Mouse (Mus musculus): ENCODE measurements around the gene Wnk3. TPM values are rescaled to one million over a fixed set of nuclear protein-coding genes. Genes with fewer than 3 reads are reported as not detected.
"Not testable (repeated sequence)": the region's sequence is repeated elsewhere in the genome, so short reads cannot be mapped to it uniquely, and the experiment has no call there.

Wnk3 gene
- 2.2 and 3.4 TPM in 2 replicates for polyA plus RNA-seq (2016; fragmentation: Nextera tagmentation; extraction: Ambion mirVana)

- H3K27ac ChIP-seq: no peak within 1 kb of the TSS
- H3K27me3 ChIP-seq (ENCODE audit: insufficient read depth, poor library complexity, severe bottlenecking): no peaks in the 10 kb centered on the region
- H3K4me1 ChIP-seq: no peaks in the 10 kb centered on the region
- 86% methylated on average over 2 of the region's 2 CpGs for WGBS
- DNase-seq (ENCODE audit: low spot score): no peak
- no peaks in the 10 kb centered on the region for H3K9me3 ChIP-seq
- no peaks in the 10 kb centered on the region for H3K36me3 ChIP-seq
- no peak within 1 kb of the TSS for H3K4me3 ChIP-seq
Observed at GRCm38 (mm10) chrX:151197778-151198177, at the start of gene Wnk3. Wnk3 (plus strand) TSS chrX:151198078.

- Histone ChIP-seq H3K27me3 (ENCODE audit: insufficient read depth, poor library complexity, severe bottlenecking) (no peaks in the 10 kb centered on the region), H3K4me3 (no peak overlapping the region), H3K27ac (no peak overlapping the region), H3K4me1 (no peaks in the 10 kb centered on the region), H3K36me3 (no peaks in the 10 kb centered on the region), H3K9me3 (no peaks in the 10 kb centered on the region)
- DNase-seq (ENCODE audit: low spot score): no peak
- WGBS: 46% methylated on average over 6 of the region's 6 CpGs
Observed at GRCm38 (mm10) chrX:151158414-151158813, 39.5 kb upstream of the Wnk3 start.

- Histone ChIP-seq H3K27me3 (ENCODE audit: insufficient read depth, poor library complexity, severe bottlenecking) (peaks cover 5% of the 10 kb centered on the region; the same call in 1 of the 2 replicates), H3K4me1 (no peaks in the 10 kb centered on the region), H3K9me3 (no peaks in the 10 kb centered on the region), H3K4me3 (peak overlapping the region; percentile 59), H3K27ac (peak overlapping the region; percentile 81), H3K36me3 (no peaks in the 10 kb centered on the region)
- 23% methylated on average over 24 of the region's 25 CpGs for WGBS
- peak; percentile 83 for DNase-seq (ENCODE audit: low spot score)
Observed at GRCm38 (mm10) chrX:151168438-151169131, 29.3 kb upstream of the Wnk3 start.

GRCm38 (mm10) chrX:151169261-151169961 is 28.5 kb upstream of the Wnk3 start:
- WGBS: 12% methylated on average over 47 of the region's 58 CpGs
- Histone ChIP-seq H3K27ac (peak overlapping the region; percentile 81), H3K4me1 (no peaks in the 10 kb centered on the region), H3K27me3 (ENCODE audit: insufficient read depth, poor library complexity, severe bottlenecking) (peaks cover 5% of the 10 kb centered on the region; the same call in 1 of the 2 replicates), H3K9me3 (no peaks in the 10 kb centered on the region), H3K36me3 (no peaks in the 10 kb centered on the region), H3K4me3 (peak overlapping the region; percentile 59)
- DNase-seq (ENCODE audit: low spot score): peak; percentile 85

GRCm38 (mm10) chrX:151173134-151173533 is 24.7 kb upstream of the Wnk3 start:
- H3K27me3 ChIP-seq (ENCODE audit: insufficient read depth, poor library complexity, severe bottlenecking); H3K4me3 ChIP-seq; H3K4me1 ChIP-seq; H3K27ac ChIP-seq; DNase-seq (ENCODE audit: low spot score); H3K36me3 ChIP-seq; H3K9me3 ChIP-seq: not testable (repeated sequence)
- WGBS: 56% methylated on average over 3 of the region's 3 CpGs

- Histone ChIP-seq H3K36me3 (no peaks in the 10 kb centered on the region), H3K27ac (no peak overlapping the region), H3K4me3 (no peak overlapping the region), H3K27me3 (ENCODE audit: insufficient read depth, poor library complexity, severe bottlenecking) (no peaks in the 10 kb centered on the region), H3K4me1 (no peaks in the 10 kb centered on the region), H3K9me3 (no peaks in the 10 kb centered on the region)
- no peak for DNase-seq (ENCODE audit: low spot score)
Observed at GRCm38 (mm10) chrX:151298329-151298728, 100.5 kb downstream of the Wnk3 start.

- 73% methylated on average over 4 of the region's 4 CpGs for WGBS
- no peaks in the 10 kb centered on the region for H3K27me3 ChIP-seq (ENCODE audit: insufficient read depth, poor library complexity, severe bottlenecking)
- H3K36me3 ChIP-seq: no peaks in the 10 kb centered on the region
- H3K4me3 ChIP-seq: no peak overlapping the region
- no peak for DNase-seq (ENCODE audit: low spot score)
- H3K9me3 ChIP-seq: no peaks in the 10 kb centered on the region
- H3K4me1 ChIP-seq: no peaks in the 10 kb centered on the region
- no peak overlapping the region for H3K27ac ChIP-seq
Observed at GRCm38 (mm10) chrX:151313732-151314131, 115.9 kb downstream of the Wnk3 start.

GRCm38 (mm10) chrX:151333615-151334014 is 135.7 kb downstream of the Wnk3 start:
- no peak for DNase-seq (ENCODE audit: low spot score)
- Histone ChIP-seq H3K4me1 (no peaks in the 10 kb centered on the region), H3K27me3 (ENCODE audit: insufficient read depth, poor library complexity, severe bottlenecking) (no peaks in the 10 kb centered on the region), H3K27ac (no peak overlapping the region), H3K9me3 (no peaks in the 10 kb centered on the region), H3K36me3 (no peaks in the 10 kb centered on the region), H3K4me3 (no peak overlapping the region)
- WGBS: 70% methylated on average over 2 of the region's 2 CpGs

GRCm38 (mm10) chrX:151337804-151338203 is 139.9 kb downstream of the Wnk3 start:
- 69% methylated on average over 4 of the region's 4 CpGs for WGBS
- Histone ChIP-seq H3K4me3 (no peak overlapping the region), H3K9me3 (no peaks in the 10 kb centered on the region), H3K27ac (no peak overlapping the region), H3K27me3 (ENCODE audit: insufficient read depth, poor library complexity, severe bottlenecking) (no peaks in the 10 kb centered on the region; the same call in 1 of the 2 replicates), H3K36me3 (no peaks in the 10 kb centered on the region), H3K4me1 (no peaks in the 10 kb centered on the region)
- DNase-seq (ENCODE audit: low spot score): peak; percentile 76

- Histone ChIP-seq H3K36me3 (no peaks in the 10 kb centered on the region), H3K4me1 (no peaks in the 10 kb centered on the region), H3K9me3 (no peaks in the 10 kb centered on the region), H3K27me3 (ENCODE audit: insufficient read depth, poor library complexity, severe bottlenecking) (peaks cover 15% of the 10 kb centered on the region), H3K4me3 (peak within 1 kb of the TSS; percentile 71), H3K27ac (peak within 1 kb of the TSS; percentile 84)
- 16% methylated on average over 53 of the region's 56 CpGs for WGBS
- peak; percentile 90 for DNase-seq (ENCODE audit: low spot score)
Observed at GRCm38 (mm10) chrX:151343761-151344500, 146.1 kb downstream of the Wnk3 start, which contains the start of gene Fam120c. Fam120c (plus strand) TSS chrX:151344175.

GRCm38 (mm10) chrX:151344501-151344984 is 146.7 kb downstream of the Wnk3 start:
- peak overlapping the region; percentile 71 for H3K4me3 ChIP-seq
- peak overlapping the region; percentile 84 for H3K27ac ChIP-seq
- peak; percentile 76 for DNase-seq (ENCODE audit: low spot score)
- no peaks in the 10 kb centered on the region for H3K36me3 ChIP-seq
- 19% methylated on average over 33 of the region's 33 CpGs for WGBS
- peaks cover 15% of the 10 kb centered on the region for H3K27me3 ChIP-seq (ENCODE audit: insufficient read depth, poor library complexity, severe bottlenecking)
- H3K4me1 ChIP-seq: no peaks in the 10 kb centered on the region
- H3K9me3 ChIP-seq: no peaks in the 10 kb centered on the region

GRCm38 (mm10) chrX:151345333-151346125 is 147.7 kb downstream of the Wnk3 start:
- Histone ChIP-seq H3K27me3 (ENCODE audit: insufficient read depth, poor library complexity, severe bottlenecking) (peaks cover 15% of the 10 kb centered on the region), H3K36me3 (no peaks in the 10 kb centered on the region), H3K9me3 (no peaks in the 10 kb centered on the region), H3K27ac (no peak overlapping the region), H3K4me1 (no peaks in the 10 kb centered on the region), H3K4me3 (peak overlapping the region; percentile 71)
- no peak for DNase-seq (ENCODE audit: low spot score)
- WGBS: 45% methylated on average over 11 of the region's 11 CpGs

Measured in heart, embryonic 10.5 days (tissue).